Mouse (Mus musculus) forebrain, embryonic 10.5 days (tissue): Measurements from ENCODE around the gene Ankrd6. TPM values are rescaled to one million over a fixed set of nuclear protein-coding genes. Genes with fewer than 3 reads are reported as not detected.
A peak's percentile ranks its signal among the peaks of the same experiment; 100 is the strongest.

Experiments
- DNase-seq: peaks from one replicate; pipeline ENCODE4 v3.0.0-alpha.2; 2017; ENCODE audit warnings: low spot score; ENCODE audit errors: extremely low spot score
- H3K27ac ChIP-seq: fragments of 300-500 bp; sonication (generic); 2 replicates; pipeline ENCODE4 v1.5.1; 2016; ENCODE audit warnings: mild to moderate bottlenecking
- H3K27me3 ChIP-seq: fragments of 300-500 bp; sonication (generic); 2 replicates; pipeline ENCODE4 v1.6.1; 2016; ENCODE audit warnings: mild to moderate bottlenecking; ENCODE audit not compliant: poor library complexity, severe bottlenecking
- H3K36me3 ChIP-seq: fragments of 300-500 bp; sonication (generic); replicated peaks from 2 replicates; pipeline ENCODE4 v1.6.1; 2016; ENCODE audit warnings: mild to moderate bottlenecking, moderate library complexity
- H3K4me1 ChIP-seq: fragments of 300-500 bp; sonication (generic); 2 replicates; pipeline ENCODE4 v1.6.1; 2016
- H3K4me3 ChIP-seq: fragments of 300-500 bp; sonication (generic); 2 replicates; pipeline ENCODE4 v1.5.1; 2016; ENCODE audit warnings: mild to moderate bottlenecking, moderate library complexity
- H3K9me3 ChIP-seq: fragments of 300-500 bp; sonication (generic); 2 replicates; pipeline ENCODE4 v1.6.1; 2016; ENCODE audit warnings: mild to moderate bottlenecking, moderate library complexity
- WGBS: fragments of 180-500 bp; shearing (Covaris S2); methylation state at CpG from one replicate; pipeline ENCODE4 v1.1.7; 2016; 5-methylcytosine and 5-hydroxymethylcytosine counted together
- polyA plus RNA-seq: library from polyadenylated mRNA; unstranded; fragments of >200 nt; fragmentation: Nextera tagmentation; extraction: Ambion mirVana; gene quantifications from 2 replicates; pipeline ENCODE4 v1.2.1, GENCODE M21; 2016

The Ankrd6 gene
- polyA plus RNA-seq, 1 experiment from 2014 or later = 12.4 TPM

DNA sequence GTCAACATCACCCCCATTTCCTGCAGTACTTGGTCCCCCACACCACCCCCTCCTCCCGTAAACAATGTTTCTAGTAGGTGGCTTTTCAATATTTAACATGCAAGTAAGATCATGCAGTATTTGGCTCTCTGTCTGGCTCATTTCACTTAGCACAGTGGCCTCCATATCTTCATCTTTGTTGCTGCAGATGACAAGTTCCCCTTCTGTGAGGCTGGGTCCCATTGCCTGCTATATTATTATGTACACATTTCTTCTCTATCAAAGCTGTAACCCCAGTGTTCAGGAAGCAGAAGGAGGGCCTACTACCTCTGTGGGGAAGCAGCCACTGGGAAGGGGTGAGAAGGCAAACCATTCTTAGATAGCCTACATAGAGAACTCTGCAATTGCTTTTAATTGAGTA lies 40.6 kb downstream of the Ankrd6 start:
- DNase-seq = no peak
- Histone ChIP-seq H3K4me3 (no peak overlapping the region), H3K36me3 (no peaks in the 10 kb centered on the region), H3K27me3 (no peaks in the 10 kb centered on the region), H3K4me1 (no peaks in the 10 kb centered on the region), H3K27ac (no peak overlapping the region), H3K9me3 (no peaks in the 10 kb centered on the region)
- 93% methylated on average over 1 of the region's 1 CpGs for WGBS

DNA sequence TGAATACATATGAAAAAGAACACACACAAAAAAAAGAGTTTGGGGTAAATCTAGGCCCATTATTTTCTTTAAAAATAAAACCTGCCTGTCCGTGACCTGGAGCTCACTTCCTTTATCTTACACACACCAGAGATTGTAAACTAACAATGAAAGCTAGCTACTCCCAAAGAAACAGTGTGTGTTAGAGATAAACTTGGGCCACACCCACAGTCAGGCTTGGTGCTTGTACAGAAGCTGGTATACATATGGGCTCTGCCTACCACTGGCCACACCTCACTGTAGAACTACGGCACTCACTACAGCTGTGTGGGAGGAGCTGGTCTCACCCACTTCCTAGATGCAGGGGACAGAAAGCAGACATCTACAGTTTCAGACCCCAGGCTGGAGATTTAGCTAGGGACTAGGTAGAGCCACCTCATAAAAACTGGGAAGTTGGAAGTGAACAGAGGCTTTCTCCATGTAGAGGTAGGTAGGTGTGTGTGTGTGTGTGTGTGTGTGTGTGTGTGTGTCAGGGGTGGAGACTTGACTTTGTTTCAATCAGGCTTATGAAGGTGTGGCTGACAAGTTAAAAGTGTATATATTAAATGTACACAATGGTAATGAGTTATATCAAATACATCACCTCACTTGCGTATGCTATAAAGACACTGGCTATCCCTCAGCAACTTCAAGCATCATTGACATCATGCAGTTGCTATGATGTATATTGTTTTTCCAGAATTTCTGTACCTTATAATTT lies 41.2 kb downstream of the Ankrd6 start:
- Histone ChIP-seq H3K4me3 (no peak overlapping the region), H3K27me3 (no peaks in the 10 kb centered on the region), H3K27ac (no peak overlapping the region), H3K9me3 (no peaks in the 10 kb centered on the region), H3K4me1 (0 out of 2 replicates have a peak, but pooled peaks cover 2% of the 10 kb centered on the region), H3K36me3 (no peaks in the 10 kb centered on the region)
- 81% methylated on average over 3 of the region's 3 CpGs for WGBS
- no peak for DNase-seq

DNA sequence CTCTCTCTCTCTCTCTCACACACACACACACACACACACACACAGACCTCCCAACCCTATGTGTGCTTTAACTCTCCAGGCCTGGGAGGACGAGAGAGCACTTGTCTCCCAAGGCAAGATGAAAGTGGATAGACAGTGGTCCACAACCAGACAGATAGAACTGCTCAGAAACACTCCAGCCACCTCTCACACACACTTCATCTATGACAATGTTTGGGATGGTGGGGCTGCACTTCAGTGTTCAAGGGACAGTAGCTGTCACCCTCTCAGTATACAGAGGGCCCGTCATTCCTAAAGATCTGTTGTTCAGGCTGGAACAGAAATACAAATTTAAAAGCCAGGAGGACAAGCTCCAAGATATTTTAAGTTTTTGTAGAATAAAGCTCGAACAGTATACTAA lies 43.0 kb downstream of the Ankrd6 start:
- Histone ChIP-seq H3K36me3 (no peaks in the 10 kb centered on the region), H3K4me3 (no peak overlapping the region)
- no peak for DNase-seq

GRCm38 (mm10) chr4:32906627-32907026 lies 44.0 kb downstream of the Ankrd6 start:
- Histone ChIP-seq H3K27me3 (no peaks in the 10 kb centered on the region), H3K27ac (no peak overlapping the region), H3K36me3 (no peaks in the 10 kb centered on the region), H3K9me3 (no peaks in the 10 kb centered on the region), H3K4me3 (no peak overlapping the region), H3K4me1 (0 out of 2 replicates have a peak, but pooled peaks cover 3% of the 10 kb centered on the region)
- no peak for DNase-seq
- 89% methylated on average over 6 of the region's 6 CpGs for WGBS

More for the DNA sequence above, 43.0 kb downstream of the Ankrd6 start:
- H3K27ac ChIP-seq = no peak overlapping the region
- no peaks in the 10 kb centered on the region for H3K27me3 ChIP-seq
- 0 out of 2 replicates have a peak, but pooled peaks cover 3% of the 10 kb centered on the region for H3K4me1 ChIP-seq
- no peaks in the 10 kb centered on the region for H3K9me3 ChIP-seq
- WGBS = 92% methylated on average over 3 of the region's 3 CpGs

- no peak overlapping the region for H3K27ac ChIP-seq
- H3K4me1 ChIP-seq = 0 out of 2 replicates have a peak, but pooled peaks cover 3% of the 10 kb centered on the region
- no peaks in the 10 kb centered on the region for H3K27me3 ChIP-seq
- H3K4me3 ChIP-seq = no peak overlapping the region
- H3K9me3 ChIP-seq = no peaks in the 10 kb centered on the region
- DNase-seq = no peak
- 88% methylated on average over 2 of the region's 2 CpGs for WGBS
- no peaks in the 10 kb centered on the region for H3K36me3 ChIP-seq
These were observed 44.7 kb downstream of the Ankrd6 start for GRCm38 (mm10) chr4:32905913-32906312.

- H3K27me3 ChIP-seq = no peaks in the 10 kb centered on the region
These were observed 45.3 kb downstream of the Ankrd6 start for GRCm38 (mm10) chr4:32905381-32905780.

GRCm38 (mm10) chr4:32903826-32904225 lies 46.8 kb downstream of the Ankrd6 start:
- no peaks in the 10 kb centered on the region for H3K27me3 ChIP-seq
- no peak overlapping the region for H3K27ac ChIP-seq
- 0 out of 2 replicates have a peak, but pooled peaks cover 8% of the 10 kb centered on the region for H3K4me1 ChIP-seq
- no peaks in the 10 kb centered on the region for H3K36me3 ChIP-seq
- no peak overlapping the region for H3K4me3 ChIP-seq
- no peak for DNase-seq
- no peaks in the 10 kb centered on the region for H3K9me3 ChIP-seq
- whole genome bisulfite sequencing = 95% methylated on average over 7 of the region's 7 CpGs

More at GRCm38 (mm10) chr4:32905381-32905780, 45.3 kb downstream of the Ankrd6 start:
- Histone ChIP-seq H3K27ac (no peak overlapping the region), H3K4me3 (no peak overlapping the region), H3K4me1 (0 out of 2 replicates have a peak, but pooled peaks cover 3% of the 10 kb centered on the region), H3K9me3 (no peaks in the 10 kb centered on the region), H3K36me3 (no peaks in the 10 kb centered on the region)
- 78% methylated on average over 2 of the region's 2 CpGs for WGBS
- no peak for DNase-seq

DNA sequence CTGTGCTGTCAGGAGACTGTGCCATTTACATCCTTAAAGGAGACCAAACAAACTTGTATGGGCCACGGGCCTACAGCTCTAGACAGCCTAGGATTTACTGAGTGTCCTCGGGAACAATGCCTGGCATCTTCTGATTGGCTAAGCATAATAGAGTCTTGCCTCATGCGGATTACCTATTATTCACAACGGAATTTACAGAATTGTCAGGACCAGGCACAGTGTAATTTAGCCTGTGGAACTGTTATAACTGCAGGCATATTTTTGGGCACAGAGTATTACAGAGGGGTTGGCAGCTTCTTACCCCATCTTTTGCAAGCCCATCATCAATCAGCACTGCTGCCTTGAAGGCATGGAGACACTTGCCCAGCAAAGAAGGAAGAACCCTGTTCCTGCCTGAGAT lies 51.6 kb downstream of the Ankrd6 start:
- Histone ChIP-seq H3K4me3 (no peak overlapping the region), H3K27ac (no peak overlapping the region), H3K4me1 (0 out of 2 replicates have a peak, but pooled peaks cover 8% of the 10 kb centered on the region), H3K27me3 (no peaks in the 10 kb centered on the region), H3K9me3 (peaks cover 9% of the 10 kb centered on the region), H3K36me3 (peaks cover 9% of the 10 kb centered on the region)
- 54% methylated on average over 4 of the region's 4 CpGs for WGBS
- no peak for DNase-seq

- peaks cover 12% of the 10 kb centered on the region for H3K36me3 ChIP-seq
- no peak overlapping the region for H3K27ac ChIP-seq
- H3K9me3 ChIP-seq = peaks cover 16% of the 10 kb centered on the region
- DNase-seq = no peak
- no peaks in the 10 kb centered on the region for H3K27me3 ChIP-seq
- WGBS = 86% methylated on average over 10 of the region's 10 CpGs
- no peak overlapping the region for H3K4me3 ChIP-seq
- H3K4me1 ChIP-seq = 0 out of 2 replicates have a peak, but pooled peaks cover 5% of the 10 kb centered on the region
These were observed 59.3 kb downstream of the Ankrd6 start for GRCm38 (mm10) chr4:32891341-32891740.

DNA sequence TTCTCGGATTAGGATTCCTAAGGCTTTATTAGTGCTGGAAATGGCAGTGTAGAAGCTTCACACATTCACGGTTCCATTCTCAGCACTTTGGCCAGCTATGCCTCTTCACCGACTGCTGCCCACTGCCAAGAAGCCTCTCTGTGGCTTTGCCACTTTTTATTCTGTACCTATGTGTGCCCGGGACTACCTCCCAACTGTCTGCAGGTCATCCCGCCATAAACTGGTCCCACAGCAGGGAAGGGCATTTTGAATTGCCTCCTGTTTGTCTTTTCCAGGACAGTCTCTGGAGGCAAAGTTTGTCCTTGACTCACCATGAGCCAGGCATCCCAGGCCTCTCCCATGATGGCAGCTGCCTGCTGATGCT lies 59.9 kb downstream of the Ankrd6 start:
- peaks cover 12% of the 10 kb centered on the region for H3K36me3 ChIP-seq
- WGBS = 90% methylated on average over 5 of the region's 5 CpGs
- H3K27ac ChIP-seq = no peak overlapping the region
- DNase-seq = no peak
- no peaks in the 10 kb centered on the region for H3K27me3 ChIP-seq
- H3K4me3 ChIP-seq = no peak overlapping the region
- H3K4me1 ChIP-seq = 0 out of 2 replicates have a peak, but pooled peaks cover 5% of the 10 kb centered on the region
- peaks cover 16% of the 10 kb centered on the region for H3K9me3 ChIP-seq

- H3K36me3 ChIP-seq = peaks cover 12% of the 10 kb centered on the region
- no peak for DNase-seq
- WGBS = 79% methylated on average over 10 of the region's 10 CpGs
- H3K27ac ChIP-seq = 0 out of 2 replicates have a peak overlapping the region, but pooled peaks have one; percentile 11
- peaks cover 16% of the 10 kb centered on the region for H3K9me3 ChIP-seq
- no peak overlapping the region for H3K4me3 ChIP-seq
- 0 out of 2 replicates have a peak, but pooled peaks cover 5% of the 10 kb centered on the region for H3K4me1 ChIP-seq
- H3K27me3 ChIP-seq = no peaks in the 10 kb centered on the region
These were observed 60.5 kb downstream of the Ankrd6 start for GRCm38 (mm10) chr4:32889996-32890734.

DNA sequence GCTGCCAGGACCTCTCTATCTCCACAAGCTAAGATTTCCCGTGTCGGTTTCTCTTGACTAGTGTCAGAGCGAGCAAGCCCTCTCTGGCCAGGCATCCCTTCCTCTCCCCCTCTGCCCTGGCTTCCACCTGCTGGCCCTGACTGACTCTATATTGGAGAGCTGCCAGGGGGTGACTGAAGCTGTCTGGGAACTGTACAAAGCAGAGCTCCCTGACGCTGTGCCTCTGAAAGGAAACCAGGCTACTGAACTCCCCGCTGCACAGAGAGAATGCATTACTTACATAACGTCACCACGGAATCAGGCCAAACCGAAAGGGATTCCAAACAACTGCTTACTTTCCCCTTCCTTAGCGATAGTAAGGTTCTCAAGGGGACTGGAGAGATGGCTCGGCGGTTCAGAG lies 61.4 kb downstream of the Ankrd6 start:
- WGBS = 85% methylated on average over 11 of the region's 11 CpGs
- no peak for DNase-seq
- H3K4me3 ChIP-seq = no peak overlapping the region
- H3K36me3 ChIP-seq = peaks cover 4% of the 10 kb centered on the region; the same call in 1 of the 2 replicates
- H3K27me3 ChIP-seq = no peaks in the 10 kb centered on the region
- H3K4me1 ChIP-seq = 0 out of 2 replicates have a peak, but pooled peaks cover 5% of the 10 kb centered on the region
- peaks cover 9% of the 10 kb centered on the region for H3K9me3 ChIP-seq
- H3K27ac ChIP-seq = peak overlapping the region; percentile 48; the same call in 1 of the 2 replicates

- Histone ChIP-seq H3K36me3 (no peaks in the 10 kb centered on the region), H3K27ac (no peak overlapping the region), H3K9me3 (no peaks in the 10 kb centered on the region), H3K4me1 (0 out of 2 replicates have a peak, but pooled peaks cover 5% of the 10 kb centered on the region), H3K27me3 (no peaks in the 10 kb centered on the region), H3K4me3 (no peak overlapping the region)
- DNase-seq = no peak
- WGBS = 93% methylated on average over 3 of the region's 3 CpGs
These were observed 64.2 kb downstream of the Ankrd6 start for GRCm38 (mm10) chr4:32886479-32886878.
